Mouse (Mus musculus): ENCODE measurements at regions not wholly inside any gene's neighbourhood (a gene's known extent, or its start where the extent isn't known, plus 50 kb on each side); places are given as distances from the start of the nearest gene placed in this dataset.
A peak's percentile ranks its signal among the peaks of the same experiment; 100 is the strongest.

GRCm38 (mm10) chr9:86030738-86031137, 188.6 kb downstream of the Tpbg start:
- no peak overlapping the region for H3ac ChIP-seq (ENCODE audit: control insufficient read depth, insufficient read length)
- no peaks in the 10 kb centered on the region for H3K79me2 ChIP-seq (ENCODE audit: control insufficient read depth, insufficient read depth)
- TF ChIP-seq SRF (IDR thresholded peaks at IDR 0.05; ENCODE audit: control insufficient read depth, insufficient read length, low read depth) (no peak), E2F4 (IDR thresholded peaks at IDR 0.05; ENCODE audit: insufficient read depth) (no peak), POLR2AphosphoS2 (IDR thresholded peaks at IDR 0.05; ENCODE audit: insufficient read length, low read depth) (no peak), CEBPB (IDR thresholded peaks at IDR 0.05; ENCODE audit: insufficient read depth, poor library complexity, severe bottlenecking) (peak; percentile 36; the same call in 1 of the 2 replicates), POLR2A (IDR thresholded peaks at IDR 0.05; ENCODE audit: insufficient read length, low read depth) (no peak), TCF3 (IDR thresholded peaks at IDR 0.05; ENCODE audit: insufficient read length, low read depth) (no peak), MYOG (IDR thresholded peaks at IDR 0.05; ENCODE audit: control insufficient read depth in 1 of 3, insufficient read depth in 1 of 3, insufficient read length in 2 of 3, low read depth in 2 of 3) (no peak)
- H3K4me3 ChIP-seq = no peak overlapping the region
- H3K36me3 ChIP-seq (ENCODE audit: control insufficient read depth, insufficient read depth) = no peaks in the 10 kb centered on the region
- H3K4me2 ChIP-seq (ENCODE audit: low read depth) = peak overlapping the region; percentile 22
- H3K27me3 ChIP-seq (ENCODE audit: control insufficient read depth, insufficient read depth, insufficient read length) = no peaks in the 10 kb centered on the region

GRCm38 (mm10) chr9:86044098-86044497, 201.9 kb downstream of the Tpbg start:
- Histone ChIP-seq H3ac (ENCODE audit: control insufficient read depth, insufficient read length) (no peak overlapping the region), H3K36me3 (ENCODE audit: control insufficient read depth, insufficient read depth) (no peaks in the 10 kb centered on the region), H3K4me2 (ENCODE audit: low read depth) (no peak overlapping the region), H3K27me3 (ENCODE audit: control insufficient read depth, insufficient read depth, insufficient read length) (no peaks in the 10 kb centered on the region), H3K79me2 (ENCODE audit: control insufficient read depth, insufficient read depth) (no peaks in the 10 kb centered on the region), H3K4me3 (no peak overlapping the region)
- TF ChIP-seq TCF12 (IDR thresholded peaks at IDR 0.05; ENCODE audit: insufficient read depth, poor library complexity, severe bottlenecking) = no peak
- no peak for TF ChIP-seq TCF3 (IDR thresholded peaks at IDR 0.05; ENCODE audit: insufficient read length, low read depth)
- no peak for TF ChIP-seq SRF (IDR thresholded peaks at IDR 0.05; ENCODE audit: control insufficient read depth, insufficient read length, low read depth)
- TF ChIP-seq E2F4 (IDR thresholded peaks at IDR 0.05; ENCODE audit: insufficient read depth) = no peak
- TF ChIP-seq MYOD1 (IDR thresholded peaks at IDR 0.05; ENCODE audit: control insufficient read depth in 1 of 3, insufficient read length in 2 of 3, low read depth in 2 of 3) = no peak
- TF ChIP-seq CEBPB (IDR thresholded peaks at IDR 0.05; ENCODE audit: insufficient read depth, poor library complexity, severe bottlenecking) = no peak
- TF ChIP-seq POLR2A (IDR thresholded peaks at IDR 0.05; ENCODE audit: insufficient read length, low read depth) = no peak
- TF ChIP-seq POLR2AphosphoS2 (IDR thresholded peaks at IDR 0.05; ENCODE audit: insufficient read length, low read depth) = no peak
- TF ChIP-seq MAX (IDR thresholded peaks at IDR 0.05; ENCODE audit: low read depth) = no peak
- no peak for TF ChIP-seq REST (IDR thresholded peaks at IDR 0.05; ENCODE audit: insufficient read depth, insufficient read length)
- TF ChIP-seq USF1 (IDR thresholded peaks at IDR 0.05; ENCODE audit: low read depth) = no peak
- TF ChIP-seq MYOG (IDR thresholded peaks at IDR 0.05; ENCODE audit: control insufficient read depth in 1 of 3, insufficient read depth in 1 of 3, insufficient read length in 2 of 3, low read depth in 2 of 3) = no peak

DNA sequence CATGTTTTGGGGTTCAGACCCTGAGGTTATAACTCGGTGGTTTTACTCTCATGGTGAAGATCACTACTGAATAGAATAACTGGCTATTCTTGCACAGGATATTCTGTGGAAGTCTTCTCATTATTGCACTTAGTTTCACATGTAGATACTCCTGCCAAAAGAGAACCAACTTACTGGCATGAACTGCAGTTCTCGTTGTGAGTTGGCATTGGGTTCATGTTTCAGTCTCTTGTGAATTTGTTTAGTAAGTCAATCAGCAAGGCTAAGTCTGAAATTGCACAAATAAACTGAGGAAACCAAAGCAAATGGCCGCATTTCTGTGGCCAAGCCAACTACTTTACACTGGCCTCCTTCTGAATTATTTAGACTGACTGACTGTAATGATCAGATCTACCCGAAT, 215.9 kb downstream of the Tpbg start:
- Histone ChIP-seq H3K36me3 (ENCODE audit: control insufficient read depth, insufficient read depth) (no peaks in the 10 kb centered on the region), H3ac (ENCODE audit: control insufficient read depth, insufficient read length) (no peak overlapping the region), H3K79me2 (ENCODE audit: control insufficient read depth, insufficient read depth) (no peaks in the 10 kb centered on the region), H3K4me2 (ENCODE audit: low read depth) (peak overlapping the region; percentile 20), H3K27me3 (ENCODE audit: control insufficient read depth, insufficient read depth, insufficient read length) (no peaks in the 10 kb centered on the region), H3K4me3 (no peak overlapping the region)
- TF ChIP-seq CEBPB (IDR thresholded peaks at IDR 0.05; ENCODE audit: insufficient read depth, poor library complexity, severe bottlenecking) = peak; percentile 25; the same call in 1 of the 2 replicates
- no peak for TF ChIP-seq E2F4 (IDR thresholded peaks at IDR 0.05; ENCODE audit: insufficient read depth)

- Histone ChIP-seq H3ac (ENCODE audit: control insufficient read depth, insufficient read length) (no peak overlapping the region), H3K79me2 (ENCODE audit: control insufficient read depth, insufficient read depth) (no peaks in the 10 kb centered on the region), H3K27me3 (ENCODE audit: control insufficient read depth, insufficient read depth, insufficient read length) (no peaks in the 10 kb centered on the region), H3K4me3 (no peak overlapping the region), H3K4me2 (ENCODE audit: low read depth) (no peak overlapping the region), H3K36me3 (ENCODE audit: control insufficient read depth, insufficient read depth) (no peaks in the 10 kb centered on the region)
- TF ChIP-seq E2F4 (IDR thresholded peaks at IDR 0.05; ENCODE audit: insufficient read depth) (no peak), USF1 (IDR thresholded peaks at IDR 0.05; ENCODE audit: low read depth) (no peak), POLR2AphosphoS2 (IDR thresholded peaks at IDR 0.05; ENCODE audit: insufficient read length, low read depth) (no peak), MYOG (IDR thresholded peaks at IDR 0.05; ENCODE audit: control insufficient read depth in 1 of 3, insufficient read depth in 1 of 3, insufficient read length in 2 of 3, low read depth in 2 of 3) (no peak), MYOD1 (IDR thresholded peaks at IDR 0.05; ENCODE audit: control insufficient read depth in 1 of 3, insufficient read length in 2 of 3, low read depth in 2 of 3) (no peak), CEBPB (IDR thresholded peaks at IDR 0.05; ENCODE audit: insufficient read depth, poor library complexity, severe bottlenecking) (no peak), TCF3 (IDR thresholded peaks at IDR 0.05; ENCODE audit: insufficient read length, low read depth) (no peak), MAX (IDR thresholded peaks at IDR 0.05; ENCODE audit: low read depth) (no peak), TCF12 (IDR thresholded peaks at IDR 0.05; ENCODE audit: insufficient read depth, poor library complexity, severe bottlenecking) (no peak), SRF (IDR thresholded peaks at IDR 0.05; ENCODE audit: control insufficient read depth, insufficient read length, low read depth) (no peak), POLR2A (IDR thresholded peaks at IDR 0.05; ENCODE audit: insufficient read length, low read depth) (no peak), REST (IDR thresholded peaks at IDR 0.05; ENCODE audit: insufficient read depth, insufficient read length) (no peak)
Measured at GRCm38 (mm10) chr9:86060049-86060448, 217.9 kb downstream of the Tpbg start.

GRCm38 (mm10) chr9:86061230-86061629, 219.1 kb downstream of the Tpbg start:
- no peak overlapping the region for H3K4me3 ChIP-seq
- no peaks in the 10 kb centered on the region for H3K27me3 ChIP-seq (ENCODE audit: control insufficient read depth, insufficient read depth, insufficient read length)
- no peak overlapping the region for H3K4me2 ChIP-seq (ENCODE audit: low read depth)
- no peak overlapping the region for H3ac ChIP-seq (ENCODE audit: control insufficient read depth, insufficient read length)
- H3K36me3 ChIP-seq (ENCODE audit: control insufficient read depth, insufficient read depth) = no peaks in the 10 kb centered on the region
- no peaks in the 10 kb centered on the region for H3K79me2 ChIP-seq (ENCODE audit: control insufficient read depth, insufficient read depth)
- no peak for TF ChIP-seq MYOG (IDR thresholded peaks at IDR 0.05; ENCODE audit: control insufficient read depth in 1 of 3, insufficient read depth in 1 of 3, insufficient read length in 2 of 3, low read depth in 2 of 3)
- TF ChIP-seq TCF3 (IDR thresholded peaks at IDR 0.05; ENCODE audit: insufficient read length, low read depth) = no peak
- no peak for TF ChIP-seq POLR2AphosphoS2 (IDR thresholded peaks at IDR 0.05; ENCODE audit: insufficient read length, low read depth)
- no peak for TF ChIP-seq SRF (IDR thresholded peaks at IDR 0.05; ENCODE audit: control insufficient read depth, insufficient read length, low read depth)
- TF ChIP-seq USF1 (IDR thresholded peaks at IDR 0.05; ENCODE audit: low read depth) = no peak
- no peak for TF ChIP-seq E2F4 (IDR thresholded peaks at IDR 0.05; ENCODE audit: insufficient read depth)
- TF ChIP-seq MYOD1 (IDR thresholded peaks at IDR 0.05; ENCODE audit: control insufficient read depth in 1 of 3, insufficient read length in 2 of 3, low read depth in 2 of 3) = no peak
- TF ChIP-seq REST (IDR thresholded peaks at IDR 0.05; ENCODE audit: insufficient read depth, insufficient read length) = no peak
- no peak for TF ChIP-seq MAX (IDR thresholded peaks at IDR 0.05; ENCODE audit: low read depth)
- TF ChIP-seq POLR2A (IDR thresholded peaks at IDR 0.05; ENCODE audit: insufficient read length, low read depth) = no peak
- no peak for TF ChIP-seq TCF12 (IDR thresholded peaks at IDR 0.05; ENCODE audit: insufficient read depth, poor library complexity, severe bottlenecking)
- no peak for TF ChIP-seq CEBPB (IDR thresholded peaks at IDR 0.05; ENCODE audit: insufficient read depth, poor library complexity, severe bottlenecking)

Measured in myocyte (in vitro differentiated cells).